Mouse (Mus musculus) heart, postnatal 25 days (tissue): ENCODE results near the gene Gm4836. TPM values are rescaled to one million over a fixed set of nuclear protein-coding genes. Genes with fewer than 3 reads are reported as not detected.
"Not testable (repeated sequence)": the region's sequence is repeated elsewhere in the genome, so short reads cannot be mapped to it uniquely, and the experiment has no call there.

Experiments
- DNase-seq: peaks from one replicate; pipeline ENCODE4 v3.0.0; 2022; ENCODE audit warnings: low spot score
- intact Hi-C: fragments of 180-260 bp; cut with DNase I; formaldehyde crosslinking; loops from one replicate; pipeline ENCODE4 v1.15.1; 2025
- total RNA-seq, 2 experiments: library from RNA; stranded (reverse); gene quantifications; 2 replicates each; pipeline ENCODE4 v1.2.3; 2021

Gm4836 gene
- not detected for total RNA-seq

GRCm38 (mm10) chrX:28293532-28293931 is at the start of gene Gm4836:
Gene Gm4836 (minus strand): TSS chrX:28293632.
- intact Hi-C loops, DNase-seq: not testable (repeated sequence)
